Mouse (Mus musculus) layer of hippocampus, adult 11-12 months (tissue): ENCODE results near the gene Hist1h2ap.
"Not testable (repeated sequence)": the region's sequence is repeated elsewhere in the genome, so short reads cannot be mapped to it uniquely, and the experiment has no call there.

ENCODE experiments used
- DNase-seq: peaks from one replicate; pipeline ENCODE4 v3.0.0; 2022; ENCODE audit warnings: low spot score

Hist1h2ap gene

DNA sequence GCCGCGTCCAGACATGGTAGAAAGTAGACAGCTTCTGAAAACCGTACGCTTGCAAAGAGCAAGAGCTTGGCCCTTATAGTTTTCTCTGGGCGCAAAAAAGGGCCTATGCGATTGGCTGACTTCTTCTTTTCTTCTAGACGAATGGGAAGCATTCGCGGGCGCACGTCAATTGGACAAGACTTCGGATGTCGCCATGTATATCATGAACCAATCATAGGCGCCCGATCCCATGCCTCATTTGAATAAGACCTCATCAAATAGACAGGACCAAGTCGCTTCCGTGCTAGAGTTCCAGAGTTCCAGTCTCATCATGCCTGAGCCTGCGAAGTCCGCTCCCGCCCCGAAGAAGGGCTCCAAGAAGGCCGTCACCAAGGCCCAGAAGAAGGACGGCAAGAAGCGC, at the start of gene Hist1h2ap, which contains the start of gene Hist1h2br:
Gene Hist1h2ap (minus strand): TSS at position 47 of the 400 bp plus-strand sequence.
Gene Hist1h2br (plus strand): TSS at position 283 of the 400 bp plus-strand sequence.
- DNase-seq: not testable (repeated sequence)

- DNase-seq: peak; percentile 45
Measured at GRCm38 (mm10) chr13:21882760-21883405, 49.6 kb upstream of the Hist1h2ap start.

GRCm38 (mm10) chr13:21881878-21882669, 48.8 kb upstream of the Hist1h2ap start:
- peak; percentile 36 for DNase-seq

- no peak for DNase-seq
Measured at GRCm38 (mm10) chr13:21880735-21881134, 47.4 kb upstream of the Hist1h2ap start.

DNA sequence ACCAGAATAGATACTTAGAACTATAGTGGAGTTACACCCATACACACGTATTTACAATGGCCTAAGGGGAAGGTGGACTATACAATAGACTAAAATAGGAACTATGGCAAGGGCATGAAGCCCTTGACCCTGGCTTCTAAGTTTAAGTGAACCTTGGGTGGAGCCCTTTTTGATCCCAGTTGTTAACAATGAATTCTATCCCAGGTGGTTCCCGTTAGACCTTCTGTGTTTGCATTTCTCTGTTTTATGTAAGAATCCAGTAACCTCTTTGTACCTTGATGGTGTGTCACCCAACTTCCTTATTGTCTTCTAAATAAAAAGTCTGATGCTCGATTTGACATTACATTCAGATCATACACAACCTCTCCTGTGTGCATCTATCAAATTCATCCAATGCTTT, 32.2 kb upstream of the Hist1h2ap start:
- DNase-seq: not testable (repeated sequence)

DNA sequence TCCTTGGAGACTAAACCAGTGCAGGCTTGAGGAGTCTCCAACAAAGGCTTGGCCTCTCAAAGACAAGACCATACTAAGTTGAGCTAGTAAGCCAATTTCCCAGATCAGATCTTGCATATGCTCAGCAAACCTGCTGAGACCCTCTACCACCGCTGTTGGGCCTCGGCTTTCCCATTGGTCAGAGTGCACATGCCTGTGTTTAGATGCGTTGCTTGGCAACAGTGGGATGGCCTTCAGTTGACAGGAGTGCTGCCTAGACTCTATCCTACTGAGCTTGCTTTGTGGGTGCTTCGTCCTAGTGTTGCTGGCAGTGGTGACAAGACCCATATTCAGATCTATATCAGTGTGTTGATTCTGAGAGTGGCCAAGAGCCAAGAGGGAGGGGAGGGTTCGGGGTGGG, 28.3 kb upstream of the Hist1h2ap start:
- DNase-seq: no peak

DNA sequence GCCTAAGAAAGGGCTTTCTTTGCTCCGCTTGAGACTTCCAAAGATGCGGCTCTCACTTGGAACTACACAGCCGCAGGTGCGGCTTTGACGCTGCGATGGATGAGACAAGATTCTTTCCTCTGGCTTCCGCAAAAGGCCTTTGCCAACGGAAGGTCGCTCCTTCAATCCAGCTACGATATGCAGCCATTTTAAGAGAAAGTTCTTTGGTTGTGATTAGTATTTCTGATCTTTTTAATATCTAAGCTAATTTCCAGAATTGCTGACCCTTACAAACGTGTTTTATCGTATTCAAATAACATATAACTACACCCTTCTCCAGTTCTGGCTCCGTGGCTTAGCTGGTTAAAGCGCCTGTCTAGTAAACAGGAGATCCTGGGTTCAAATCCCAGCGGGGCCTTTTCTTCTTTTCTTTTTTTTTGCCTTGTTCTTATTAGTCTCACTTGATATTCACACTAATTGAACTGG, 22.4 kb upstream of the Hist1h2ap start:
- peak; percentile 62 for DNase-seq

- DNase-seq: peak; percentile 80
Measured at GRCm38 (mm10) chr13:21855146-21855545, 21.8 kb upstream of the Hist1h2ap start.

GRCm38 (mm10) chr13:21852215-21852945, 19.1 kb upstream of the Hist1h2ap start:
- no peak for DNase-seq

DNA sequence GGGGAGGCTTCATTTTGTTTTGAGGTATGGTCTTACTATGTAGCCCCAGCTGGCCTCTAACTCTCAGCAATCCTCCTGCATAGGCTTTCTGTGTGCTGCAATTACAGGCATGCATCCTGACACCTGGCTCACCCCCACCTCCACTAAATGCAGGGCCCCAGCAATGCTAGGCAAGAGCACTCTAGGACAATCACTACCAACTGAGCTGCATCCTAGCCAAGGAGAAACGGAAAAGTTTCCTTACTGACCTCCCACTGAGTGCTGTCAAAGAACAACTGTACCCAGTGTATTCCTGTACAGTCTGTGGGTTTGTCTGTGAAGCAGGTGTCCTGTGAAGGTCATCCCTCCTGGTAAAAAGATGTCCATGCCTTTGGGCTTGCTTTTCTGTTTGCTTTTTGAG, 17.4 kb upstream of the Hist1h2ap start:
- not testable (repeated sequence) for DNase-seq

- no peak for DNase-seq
Measured at GRCm38 (mm10) chr13:21847883-21848282, 14.6 kb upstream of the Hist1h2ap start.

GRCm38 (mm10) chr13:21846356-21846755, 13.0 kb upstream of the Hist1h2ap start:
- DNase-seq: not testable (repeated sequence)

DNA sequence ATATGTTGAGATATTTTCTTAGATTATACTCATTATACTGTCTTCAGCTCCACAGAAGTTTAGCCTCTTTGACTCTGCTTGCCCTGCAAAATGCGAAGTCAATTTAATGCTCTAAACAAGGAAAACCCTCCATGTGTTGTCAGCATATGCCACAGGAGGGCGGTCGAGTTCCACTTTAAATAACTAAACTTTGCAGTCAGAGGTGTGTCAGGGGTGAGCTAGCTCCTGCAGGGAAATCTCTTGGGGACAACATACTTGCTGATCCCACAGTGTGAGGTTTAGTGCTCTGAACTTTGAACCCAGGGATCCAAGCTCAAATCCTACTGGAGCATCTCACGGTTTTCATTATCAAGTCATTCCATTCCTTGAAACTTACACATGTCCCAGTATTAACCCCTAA, 7.2 kb upstream of the Hist1h2ap start:
- DNase-seq: not testable (repeated sequence)

DNA sequence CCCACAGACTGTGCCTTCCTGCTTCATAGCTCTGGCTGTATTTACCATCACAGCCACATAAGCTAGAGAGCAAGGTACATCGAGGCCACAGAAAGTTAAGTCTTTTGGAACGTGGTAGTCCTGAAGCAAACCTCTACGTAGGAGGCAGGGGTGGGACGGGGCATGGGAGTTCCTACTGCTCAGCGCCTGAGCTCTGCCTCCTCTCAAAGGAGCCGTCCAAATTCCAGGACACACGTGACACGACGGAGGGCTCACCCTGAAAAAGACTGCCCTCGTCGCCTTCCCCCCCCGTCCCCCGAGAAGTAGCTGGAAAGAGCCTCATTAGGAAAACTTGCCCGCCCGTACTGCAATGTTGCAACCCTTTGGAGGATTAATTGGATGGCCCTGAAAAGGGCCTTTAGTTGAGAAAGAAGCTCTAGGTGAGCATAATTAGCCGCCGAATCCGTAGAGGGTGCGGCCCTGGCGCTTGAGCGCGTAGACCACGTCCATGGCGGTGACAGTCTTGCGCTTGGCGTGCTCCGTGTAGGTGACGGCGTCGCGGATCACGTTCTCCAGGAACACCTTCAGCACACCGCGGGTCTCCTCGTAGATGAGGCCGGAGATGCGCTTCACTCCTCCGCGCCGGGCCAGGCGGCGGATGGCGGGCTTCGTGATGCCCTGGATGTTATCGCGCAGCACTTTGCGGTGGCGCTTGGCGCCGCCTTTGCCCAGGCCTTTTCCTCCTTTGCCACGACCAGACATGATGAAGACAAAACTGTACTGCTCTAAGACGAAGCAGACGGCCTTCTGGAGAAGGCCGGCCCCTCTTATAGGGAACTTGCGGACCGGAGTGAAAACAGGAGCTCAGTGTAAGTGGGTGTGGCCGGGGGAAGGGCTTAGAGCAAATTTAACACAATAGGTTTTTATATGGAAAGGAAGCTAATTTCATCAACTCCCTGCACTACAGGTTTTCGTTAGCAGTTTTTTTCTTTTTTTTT, 1.6 kb downstream of the Hist1h2ap start, which contains the start of gene Hist1h4n:
Gene Hist1h4n (minus strand): TSS at position 779 of the 977 bp plus-strand sequence.
- peak; percentile 46 for DNase-seq

GRCm38 (mm10) chr13:21830344-21830743, 3.0 kb downstream of the Hist1h2ap start:
- no peak for DNase-seq

GRCm38 (mm10) chr13:21828511-21828910, 4.8 kb downstream of the Hist1h2ap start:
- DNase-seq: no peak

GRCm38 (mm10) chr13:21820082-21820890, 13.0 kb downstream of the Hist1h2ap start:
- not testable (repeated sequence) for DNase-seq

- DNase-seq: not testable (repeated sequence)
Measured at GRCm38 (mm10) chr13:21812092-21812491, 21.2 kb downstream of the Hist1h2ap start.

DNA sequence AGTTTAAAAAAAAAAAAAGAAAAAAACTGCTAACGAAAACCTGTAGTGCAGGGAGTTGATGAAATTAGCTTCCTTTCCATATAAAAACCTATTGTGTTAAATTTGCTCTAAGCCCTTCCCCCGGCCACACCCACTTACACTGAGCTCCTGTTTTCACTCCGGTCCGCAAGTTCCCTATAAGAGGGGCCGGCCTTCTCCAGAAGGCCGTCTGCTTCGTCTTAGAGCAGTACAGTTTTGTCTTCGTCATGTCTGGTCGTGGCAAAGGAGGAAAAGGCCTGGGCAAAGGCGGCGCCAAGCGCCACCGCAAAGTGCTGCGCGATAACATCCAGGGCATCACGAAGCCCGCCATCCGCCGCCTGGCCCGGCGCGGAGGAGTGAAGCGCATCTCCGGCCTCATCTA, 21.8 kb downstream of the Hist1h2ap start, which contains the start of gene Hist1h4m:
Gene Hist1h4m (plus strand): TSS at position 208 of the 400 bp plus-strand sequence.
- peak; percentile 48 for DNase-seq

DNA sequence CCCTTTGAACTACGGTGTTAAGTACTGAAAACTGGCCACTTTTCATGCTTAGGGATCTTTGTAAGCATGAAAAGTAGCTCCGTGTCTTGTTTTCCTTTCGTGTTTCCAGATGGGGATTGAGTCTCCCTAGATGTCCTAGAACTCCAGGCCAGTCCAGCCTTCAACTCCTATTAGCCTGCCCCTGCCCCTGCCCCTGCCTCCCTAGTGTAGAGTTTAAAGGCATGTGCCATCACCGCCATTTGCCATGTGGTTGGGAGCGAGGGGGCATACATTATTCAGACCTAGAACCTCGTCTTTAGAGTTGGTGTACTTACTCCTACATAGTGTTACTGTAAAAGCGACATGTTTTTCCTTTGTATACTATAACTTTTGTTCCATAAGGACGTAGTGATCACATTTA, 22.2 kb downstream of the Hist1h2ap start:
- not testable (repeated sequence) for DNase-seq
